Mouse (Mus musculus) C2C12 (cell line): ENCODE results near the gene Dlgap5.

ENCODE experiments used
- CEBPB ChIP-seq: IDR thresholded peaks from one replicate; pipeline ENCODE4 v1.6.1; 2011; ENCODE audit warnings: low read depth, mild to moderate bottlenecking, control low read depth, moderate library complexity
- CTCF ChIP-seq: IDR thresholded peaks from one replicate; pipeline ENCODE4 v1.5.1; 2011; ENCODE audit not compliant: control insufficient read depth, insufficient read depth, insufficient read length
- MAX ChIP-seq: IDR thresholded peaks from one replicate; pipeline ENCODE4 v1.6.1; 2011; ENCODE audit warnings: mild to moderate bottlenecking, control low read depth
- MYOD1 ChIP-seq: IDR thresholded peaks from one replicate; pipeline ENCODE4 v1.6.1; 2011; ENCODE audit warnings: low read depth; ENCODE audit not compliant: control insufficient read depth, insufficient read length

DNA sequence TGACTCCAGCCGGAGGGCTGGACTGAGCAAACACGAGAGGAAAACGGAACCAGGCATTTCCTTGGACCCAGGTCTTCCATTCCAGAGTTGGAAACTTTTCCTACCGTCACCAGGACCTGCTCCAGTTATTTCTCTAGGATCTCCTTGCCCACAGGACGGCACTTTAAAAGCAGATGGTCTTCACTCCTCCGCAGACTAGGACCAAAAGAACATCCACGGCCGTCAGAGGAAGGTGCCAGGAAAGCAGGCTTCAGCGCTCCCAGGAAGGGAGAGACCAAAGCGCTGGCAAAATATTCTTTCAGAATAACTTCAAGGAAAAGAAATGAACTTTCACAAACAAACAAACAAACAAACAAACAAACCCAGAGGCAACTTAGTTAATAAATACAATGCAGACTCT lies 46.2 kb upstream of the Dlgap5 start:
- TF ChIP-seq CTCF (no peak), MYOD1 (no peak), CEBPB (no peak), MAX (no peak)
